Mouse (Mus musculus) intestine, embryonic 15.5 days (tissue): ENCODE data around the gene Anapc10. TPM values are rescaled to one million over a fixed set of nuclear protein-coding genes. Genes with fewer than 3 reads are reported as not detected.

Experiments
- polyA plus RNA-seq: library from polyadenylated mRNA; unstranded; fragments of >200 nt; fragmentation: Nextera tagmentation; extraction: Ambion mirVana; gene quantifications from 2 replicates; pipeline ENCODE4 v1.2.1, GENCODE M21; 2015

Gene Anapc10
- polyA plus RNA-seq, 1 experiment from 2014 or later = 33.4 TPM

Other genes with a start within 250 kb of the Anapc10 start
- 13.9 TPM in 2 replicates for gene Otud4, start 72.2 kb upstream of the Anapc10 start, polyA plus RNA-seq
- gene Abce1, start 80 bp upstream of the Anapc10 start, polyA plus RNA-seq = 96.9 and 107 TPM in 2 replicates